Mouse (Mus musculus): ENCODE measurements at regions not wholly inside any gene's neighbourhood (a gene's known extent, or its start where the extent isn't known, plus 50 kb on each side); places are given as distances from the start of the nearest gene placed in this dataset.

DNA sequence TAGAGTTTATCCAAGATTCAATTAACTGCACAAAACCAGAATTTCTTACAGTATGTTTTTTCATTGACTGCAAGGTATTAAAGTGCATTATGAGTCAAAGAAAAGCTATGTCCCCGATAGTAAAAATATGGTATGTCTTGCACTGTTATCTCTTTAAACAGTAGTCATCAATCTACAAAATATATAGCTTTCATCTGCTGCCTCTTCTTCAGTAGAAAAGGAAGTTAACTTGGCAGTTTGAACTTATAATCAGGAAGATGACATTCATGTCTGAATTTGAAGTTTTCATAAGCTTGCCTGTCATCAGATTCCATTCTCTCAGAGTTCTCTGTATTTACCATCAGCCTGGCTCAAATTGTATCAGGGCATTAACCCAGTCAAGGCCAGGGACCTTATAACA lies 122.7 kb upstream of the Fmo9 start:
- TF ChIP-seq GATA1 (IDR thresholded peaks at IDR 0.05; ENCODE audit: borderline replicate concordance, low read length) (no peak), FLI1 (IDR thresholded peaks at IDR 0.05; ENCODE audit: low read length) (no peak)

Data from megakaryocyte, embryonic 14.5 days (primary cell).